Comparison of ENCODE assay signal across 22 mouse cellular contexts in the genomic region with DNA sequence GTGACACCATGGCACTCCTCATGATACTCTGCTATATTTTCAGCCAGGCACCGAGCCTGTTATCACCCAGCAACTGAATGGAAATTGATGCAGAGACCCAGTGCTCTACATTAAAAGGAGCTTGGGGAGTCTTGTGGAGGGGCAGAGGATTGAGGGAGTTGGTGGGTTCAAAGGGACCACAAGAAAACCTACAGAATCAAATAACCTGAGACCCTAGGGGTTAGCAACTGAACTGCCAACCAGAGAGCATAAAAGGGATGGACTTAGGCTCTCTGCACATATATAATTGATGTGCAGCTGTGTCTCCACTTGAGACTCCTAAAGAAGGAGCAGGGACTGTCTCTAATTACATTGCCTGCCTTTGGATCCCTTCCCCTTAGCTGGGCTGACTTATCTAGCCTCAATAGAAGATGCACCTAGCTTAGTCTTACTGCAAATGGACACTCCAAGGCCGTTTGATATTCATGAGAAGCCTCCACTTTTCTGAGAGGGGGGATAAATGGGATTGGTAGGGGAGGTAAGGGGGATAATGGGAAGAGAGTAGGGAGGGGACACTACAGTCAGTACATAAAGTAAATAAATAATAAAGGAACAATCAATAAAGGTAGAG.
"Had no signal": no experiment of that assay in that cellular context is flagged by ENCODE, and none has a peak within 500 bp of the region (broad histone marks: within the 10 kb centered on the region; RNA-seq: fewer than 3 reads in every experiment).

No protein-coding gene starts in this region.

- H3K4me3 ChIP-seq: liver, embryonic 13.5 days; liver, embryonic 15.5 days; lung, embryonic 15.5 days; megakaryocyte, embryonic 14.5 days; neural tube, embryonic 13.5 days; neural tube, embryonic 15.5 days had no signal

- H3K27ac ChIP-seq: liver, embryonic 13.5 days; liver, embryonic 15.5 days; lung, embryonic 15.5 days; macrophage; neural tube, embryonic 13.5 days; neural tube, embryonic 15.5 days had no signal

- H3K4me1 ChIP-seq: liver, embryonic 13.5 days; liver, embryonic 15.5 days; lung, embryonic 15.5 days; megakaryocyte, embryonic 14.5 days; neural tube, embryonic 13.5 days; neural tube, embryonic 15.5 days had no signal

- ATAC-seq: liver, postnatal 0 days; lung, postnatal 0 days; midbrain, embryonic 16.5 days had no signal

- H3K27me3 ChIP-seq: liver, embryonic 13.5 days; liver, embryonic 15.5 days; lung, embryonic 15.5 days; megakaryocyte, embryonic 14.5 days; neural tube, embryonic 13.5 days; neural tube, embryonic 15.5 days had no signal

- H3K36me3 ChIP-seq: liver, embryonic 13.5 days; liver, embryonic 15.5 days; lung, embryonic 15.5 days; neural tube, embryonic 13.5 days; neural tube, embryonic 15.5 days had no signal

- DNase-seq: liver, embryonic 13.5 days; liver, postnatal 0 days; lung, adult 2 months; lung, postnatal 14 days; lung, postnatal 36 days; retina, postnatal 1 day; right cerebral cortex, adult 18-20 months; right cerebral cortex, postnatal 25 days; right cerebral cortex, postnatal 4 days; spleen, adult 18-20 months; thymus, adult 18-20 months; thymus, postnatal 14 days; thymus, postnatal 36 days had no signal

- H3K4me2 ChIP-seq: liver, embryonic 13.5 days; liver, embryonic 15.5 days; lung, embryonic 15.5 days; midbrain, embryonic 11.5 days; neural tube, embryonic 13.5 days; neural tube, embryonic 15.5 days had no signal

- H3K9me3 ChIP-seq: liver, embryonic 13.5 days; liver, embryonic 15.5 days; lung, embryonic 15.5 days; neural tube, embryonic 13.5 days; neural tube, embryonic 15.5 days had no signal

- H3K9ac ChIP-seq: liver, embryonic 13.5 days; liver, embryonic 15.5 days; liver, postnatal 0 days; lung, embryonic 15.5 days; neural tube, embryonic 13.5 days; neural tube, embryonic 15.5 days had no signal
